Mouse (Mus musculus): ENCODE results near the gene Panx2. TPM values are rescaled to one million over a fixed set of nuclear protein-coding genes. Genes with fewer than 3 reads are reported as not detected.

The Panx2 gene
- polyA plus RNA-seq, 1 experiment: 2.6 TPM

DNA sequence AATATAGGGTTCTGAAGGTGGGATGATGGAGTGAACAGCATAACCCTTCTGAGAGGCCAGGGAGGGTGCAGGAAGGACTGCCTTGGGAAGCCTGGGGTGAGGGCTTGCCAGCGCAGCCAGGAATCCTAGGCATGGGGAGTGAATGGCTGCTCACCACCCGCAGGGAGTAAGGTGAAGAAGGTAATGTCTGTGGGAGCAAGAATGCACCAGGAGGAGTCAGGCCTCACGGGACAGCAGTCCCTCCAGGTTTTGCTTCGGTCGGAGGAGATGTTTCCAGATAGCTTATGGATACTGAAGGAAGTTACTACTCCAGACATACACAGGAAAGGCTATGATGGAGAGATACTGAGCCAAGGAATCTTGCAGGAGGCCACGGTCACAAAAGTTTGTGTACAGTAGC lies 798 bp upstream of the Panx2 start:
- H3K36me3 ChIP-seq (ENCODE audit: control insufficient read depth, insufficient read depth, low read length): no peaks in the 10 kb centered on the region
- H3K4me1 ChIP-seq (ENCODE audit: control insufficient read depth, insufficient read depth, low read length): peaks cover 3% of the 10 kb centered on the region; the same call in 1 of the 2 replicates
- no peaks in the 10 kb centered on the region for H3K27me3 ChIP-seq (ENCODE audit: control insufficient read depth, insufficient read depth, low read length)
- no peak for TF ChIP-seq POLR2A (IDR thresholded peaks at IDR 0.05; ENCODE audit: control insufficient read depth, low read depth, low read length)
- TF ChIP-seq CTCF (IDR thresholded peaks at IDR 0.05; ENCODE audit: control insufficient read depth, insufficient read depth, insufficient replicate concordance, low read depth, low read length): no peak
- H3K4me3 ChIP-seq (ENCODE audit: control insufficient read depth, low read depth, low read length): peak overlapping the region; percentile 79
- no peak overlapping the region for H3K27ac ChIP-seq (ENCODE audit: control insufficient read depth, insufficient read depth, low read depth, low read length)

DNA sequence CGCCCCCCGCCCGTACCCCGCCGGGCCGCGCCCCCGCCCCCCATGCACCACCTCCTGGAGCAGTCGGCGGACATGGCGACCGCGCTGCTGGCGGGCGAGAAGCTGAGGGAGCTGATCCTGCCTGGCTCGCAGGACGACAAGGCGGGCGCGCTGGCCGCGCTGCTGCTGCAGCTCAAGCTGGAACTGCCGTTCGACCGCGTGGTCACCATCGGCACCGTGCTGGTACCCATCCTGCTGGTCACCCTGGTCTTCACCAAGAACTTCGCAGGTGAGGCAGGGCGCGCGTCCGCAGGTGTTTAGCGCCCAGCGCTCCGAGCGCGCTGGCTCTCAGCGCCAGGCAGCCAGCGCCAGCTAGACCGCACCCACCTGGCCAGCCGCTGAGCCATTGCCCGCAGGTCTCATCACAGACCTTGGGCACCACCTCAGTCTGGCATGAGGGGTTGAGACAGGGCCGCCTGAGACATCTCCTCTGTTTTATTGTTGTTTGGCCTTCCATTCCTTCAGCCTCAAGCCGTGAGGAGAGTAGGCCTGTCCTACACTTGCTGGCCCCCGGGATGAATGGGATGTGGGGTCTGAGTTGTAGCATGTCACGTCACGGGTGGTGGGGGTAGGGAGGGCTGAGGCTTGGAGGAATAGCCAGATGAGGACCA lies 623 bp downstream of the Panx2 start:
- Histone ChIP-seq H3K4me3 (ENCODE audit: control insufficient read depth, low read depth, low read length) (peak overlapping the region; percentile 80), H3K36me3 (ENCODE audit: control insufficient read depth, insufficient read depth, low read length) (no peaks in the 10 kb centered on the region), H3K27ac (ENCODE audit: control insufficient read depth, insufficient read depth, low read depth, low read length) (no peak overlapping the region), H3K27me3 (ENCODE audit: control insufficient read depth, insufficient read depth, low read length) (no peaks in the 10 kb centered on the region), H3K4me1 (ENCODE audit: control insufficient read depth, insufficient read depth, low read length) (peaks cover 3% of the 10 kb centered on the region; the same call in 1 of the 2 replicates)
- TF ChIP-seq POLR2A (IDR thresholded peaks at IDR 0.05; ENCODE audit: control insufficient read depth, low read depth, low read length) (no peak), CTCF (IDR thresholded peaks at IDR 0.05; ENCODE audit: control insufficient read depth, insufficient read depth, insufficient replicate concordance, low read depth, low read length) (no peak)

DNA sequence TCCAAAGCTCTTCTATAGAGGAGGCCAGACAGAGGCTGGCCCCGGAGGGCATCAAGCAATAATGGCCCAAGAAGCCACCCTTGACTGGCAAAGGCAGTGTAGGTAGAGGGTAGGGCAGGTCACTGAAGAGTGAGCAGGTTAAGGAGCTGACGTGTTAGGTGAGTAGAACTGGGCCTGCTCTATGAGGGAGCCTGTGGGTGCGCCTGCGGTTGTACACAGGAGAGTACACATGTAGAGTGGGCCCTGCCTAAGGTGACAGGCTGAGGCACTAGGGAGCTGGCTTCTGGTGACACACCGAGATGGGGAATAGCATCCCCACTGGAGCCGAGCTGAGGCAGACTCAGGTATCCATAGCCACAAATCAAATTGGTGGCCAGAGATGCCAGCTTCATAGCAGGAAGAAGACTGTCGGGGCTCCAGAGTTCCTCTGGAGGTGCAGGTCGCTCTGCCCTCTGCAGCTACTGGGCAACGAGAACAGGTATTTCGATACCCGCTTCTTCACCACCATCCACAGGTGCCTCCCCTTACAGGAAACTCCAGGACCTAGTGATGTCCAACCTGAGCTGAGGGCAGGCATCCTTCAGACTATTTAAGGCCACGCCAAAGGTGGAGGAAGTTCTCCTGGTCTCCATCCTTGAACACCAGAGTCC lies 1.4 kb downstream of the Panx2 start:
- Histone ChIP-seq H3K36me3 (ENCODE audit: control insufficient read depth, insufficient read depth, low read length) (no peaks in the 10 kb centered on the region), H3K4me1 (ENCODE audit: control insufficient read depth, insufficient read depth, low read length) (peaks cover 3% of the 10 kb centered on the region; the same call in 1 of the 2 replicates), H3K27me3 (ENCODE audit: control insufficient read depth, insufficient read depth, low read length) (no peaks in the 10 kb centered on the region), H3K27ac (ENCODE audit: control insufficient read depth, insufficient read depth, low read depth, low read length) (no peak overlapping the region), H3K4me3 (ENCODE audit: control insufficient read depth, low read depth, low read length) (no peak overlapping the region)
- no peak for TF ChIP-seq POLR2A (IDR thresholded peaks at IDR 0.05; ENCODE audit: control insufficient read depth, low read depth, low read length)
- TF ChIP-seq CTCF (IDR thresholded peaks at IDR 0.05; ENCODE audit: control insufficient read depth, insufficient read depth, insufficient replicate concordance, low read depth, low read length): no peak

- no peak overlapping the region for H3K27ac ChIP-seq (ENCODE audit: control insufficient read depth, insufficient read depth, low read depth, low read length)
- H3K4me3 ChIP-seq (ENCODE audit: control insufficient read depth, low read depth, low read length): no peak overlapping the region
- TF ChIP-seq POLR2A (IDR thresholded peaks at IDR 0.05; ENCODE audit: control insufficient read depth, low read depth, low read length) (no peak), CTCF (IDR thresholded peaks at IDR 0.05; ENCODE audit: control insufficient read depth, insufficient read depth, insufficient replicate concordance, low read depth, low read length) (no peak)
- no peaks in the 10 kb centered on the region for H3K27me3 ChIP-seq (ENCODE audit: control insufficient read depth, insufficient read depth, low read length)
- no peaks in the 10 kb centered on the region for H3K36me3 ChIP-seq (ENCODE audit: control insufficient read depth, insufficient read depth, low read length)
- peaks cover 3% of the 10 kb centered on the region; the same call in 1 of the 2 replicates for H3K4me1 ChIP-seq (ENCODE audit: control insufficient read depth, insufficient read depth, low read length)
Measured at GRCm38 (mm10) chr15:89061761-89062517, 2.4 kb downstream of the Panx2 start.

DNA sequence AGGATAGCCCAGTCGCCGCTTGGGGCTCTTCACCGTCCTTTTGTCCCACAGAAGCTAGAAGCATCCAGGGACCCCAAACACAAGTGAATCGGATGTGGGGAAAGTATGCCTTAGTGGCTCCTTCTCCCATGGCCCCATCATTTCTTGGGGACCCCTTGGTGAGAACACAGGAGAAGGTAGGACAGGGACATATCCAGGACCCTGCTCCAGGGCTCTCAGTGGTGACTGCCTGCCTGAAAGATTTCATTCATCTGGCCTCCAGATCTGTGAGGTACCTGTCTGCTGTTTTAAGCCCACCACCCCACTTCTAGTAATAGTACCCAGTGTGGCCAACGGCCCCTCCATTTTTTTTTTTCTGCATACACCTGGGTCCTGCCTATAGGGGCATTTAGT lies 3.0 kb downstream of the Panx2 start:
- H3K36me3 ChIP-seq (ENCODE audit: control insufficient read depth, insufficient read depth, low read length): no peaks in the 10 kb centered on the region
- peaks cover 6% of the 10 kb centered on the region for H3K4me1 ChIP-seq (ENCODE audit: control insufficient read depth, insufficient read depth, low read length)
- no peak overlapping the region for H3K4me3 ChIP-seq (ENCODE audit: control insufficient read depth, low read depth, low read length)
- no peaks in the 10 kb centered on the region for H3K27me3 ChIP-seq (ENCODE audit: control insufficient read depth, insufficient read depth, low read length)
- no peak for TF ChIP-seq POLR2A (IDR thresholded peaks at IDR 0.05; ENCODE audit: control insufficient read depth, low read depth, low read length)
- TF ChIP-seq CTCF (IDR thresholded peaks at IDR 0.05; ENCODE audit: control insufficient read depth, insufficient read depth, insufficient replicate concordance, low read depth, low read length): no peak
- no peak overlapping the region for H3K27ac ChIP-seq (ENCODE audit: control insufficient read depth, insufficient read depth, low read depth, low read length)

DNA sequence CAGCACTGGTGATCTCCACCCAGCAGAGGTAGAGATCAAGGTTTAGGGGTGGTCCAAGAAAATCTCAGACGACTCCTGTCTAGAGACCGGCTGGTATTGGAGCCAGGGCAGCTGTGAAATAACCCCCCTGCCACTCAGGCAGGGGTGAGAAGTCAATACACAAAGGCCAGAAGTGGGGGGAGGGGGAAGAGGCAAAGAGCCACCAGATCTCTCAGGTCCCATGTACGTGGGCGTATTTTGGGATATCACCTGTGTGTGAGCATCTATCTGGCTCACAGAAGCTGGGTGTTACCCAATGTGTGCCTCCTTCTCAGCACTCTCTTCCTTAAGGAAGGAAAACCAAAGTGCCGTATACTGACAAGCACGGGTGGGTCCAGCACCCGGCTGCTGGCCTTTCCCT lies 3.5 kb downstream of the Panx2 start:
- no peak for TF ChIP-seq CTCF (IDR thresholded peaks at IDR 0.05; ENCODE audit: control insufficient read depth, insufficient read depth, insufficient replicate concordance, low read depth, low read length)
- no peak for TF ChIP-seq POLR2A (IDR thresholded peaks at IDR 0.05; ENCODE audit: control insufficient read depth, low read depth, low read length)
- Histone ChIP-seq H3K4me3 (ENCODE audit: control insufficient read depth, low read depth, low read length) (no peak overlapping the region), H3K36me3 (ENCODE audit: control insufficient read depth, insufficient read depth, low read length) (no peaks in the 10 kb centered on the region), H3K27ac (ENCODE audit: control insufficient read depth, insufficient read depth, low read depth, low read length) (no peak overlapping the region), H3K4me1 (ENCODE audit: control insufficient read depth, insufficient read depth, low read length) (peaks cover 10% of the 10 kb centered on the region), H3K27me3 (ENCODE audit: control insufficient read depth, insufficient read depth, low read length) (no peaks in the 10 kb centered on the region)

GRCm38 (mm10) chr15:89063536-89063935 lies 4.0 kb downstream of the Panx2 start:
- TF ChIP-seq POLR2A (IDR thresholded peaks at IDR 0.05; ENCODE audit: control insufficient read depth, low read depth, low read length) (no peak), CTCF (IDR thresholded peaks at IDR 0.05; ENCODE audit: control insufficient read depth, insufficient read depth, insufficient replicate concordance, low read depth, low read length) (no peak)
- no peak overlapping the region for H3K27ac ChIP-seq (ENCODE audit: control insufficient read depth, insufficient read depth, low read depth, low read length)
- H3K36me3 ChIP-seq (ENCODE audit: control insufficient read depth, insufficient read depth, low read length): no peaks in the 10 kb centered on the region
- no peaks in the 10 kb centered on the region for H3K27me3 ChIP-seq (ENCODE audit: control insufficient read depth, insufficient read depth, low read length)
- H3K4me1 ChIP-seq (ENCODE audit: control insufficient read depth, insufficient read depth, low read length): peaks cover 11% of the 10 kb centered on the region
- H3K4me3 ChIP-seq (ENCODE audit: control insufficient read depth, low read depth, low read length): no peak overlapping the region

Data from testis, adult 2 months (tissue).